Mouse (Mus musculus): ENCODE measurements around the gene Vmn1r237.

Gene Vmn1r237

DNA sequence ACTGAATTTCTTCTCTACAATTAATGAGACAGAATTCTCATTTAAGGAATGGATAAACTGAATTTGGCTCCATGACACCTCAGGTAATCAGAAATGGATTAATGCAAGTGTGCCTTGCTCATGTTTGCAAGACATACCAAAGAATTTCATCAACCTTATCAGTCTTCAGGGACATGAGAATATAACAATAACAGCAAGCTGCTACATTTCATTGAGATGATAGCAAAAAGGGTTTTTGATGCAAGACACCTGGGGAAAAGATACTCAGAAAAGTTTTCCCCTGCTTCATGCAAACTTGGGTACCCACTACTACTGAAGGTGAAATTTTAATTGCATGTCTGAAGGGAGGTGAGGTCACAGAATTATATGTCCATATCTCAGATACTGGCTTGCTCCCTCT lies at the start of gene Vmn1r237:
TSS of gene Vmn1r237 (plus strand) at position 301 of the 400 bp plus-strand sequence.
- no peak for DNase-seq

- DNase-seq: peak; percentile 79
Observed at GRCm38 (mm10) chr17:21272103-21272502, 39.6 kb upstream of the Vmn1r237 start.

DNA sequence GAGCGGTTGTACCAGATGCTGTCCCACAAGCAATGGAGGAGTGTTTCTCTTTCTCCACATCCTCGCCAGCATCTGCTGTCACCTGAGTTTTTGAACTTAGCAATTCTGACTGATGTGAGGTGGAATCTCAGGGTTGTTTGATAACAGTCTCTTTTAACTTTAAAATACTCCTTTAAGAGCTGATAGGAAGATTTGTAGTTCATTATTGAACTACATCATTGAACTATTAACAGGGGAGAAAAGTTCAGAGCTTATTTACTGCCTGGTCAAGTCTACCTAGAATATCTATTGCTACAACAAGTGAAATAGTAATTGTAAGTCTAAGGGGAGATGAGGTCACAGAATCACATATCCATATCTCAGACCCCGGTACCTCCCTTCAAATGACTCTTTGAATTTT lies 29.0 kb upstream of the Vmn1r237 start, which contains the start of gene Vmn1r236:
TSS of gene Vmn1r236 (plus strand) at position 301 of the 400 bp plus-strand sequence.
- no peak for DNase-seq

GRCm38 (mm10) chr17:21284395-21284794 lies 27.3 kb upstream of the Vmn1r237 start:
- no peak for DNase-seq

- DNase-seq: no peak
Observed at GRCm38 (mm10) chr17:21289695-21290094, 22.0 kb upstream of the Vmn1r237 start.

Measured in kidney, adult 9 months (tissue).